In the genomic region with DNA sequence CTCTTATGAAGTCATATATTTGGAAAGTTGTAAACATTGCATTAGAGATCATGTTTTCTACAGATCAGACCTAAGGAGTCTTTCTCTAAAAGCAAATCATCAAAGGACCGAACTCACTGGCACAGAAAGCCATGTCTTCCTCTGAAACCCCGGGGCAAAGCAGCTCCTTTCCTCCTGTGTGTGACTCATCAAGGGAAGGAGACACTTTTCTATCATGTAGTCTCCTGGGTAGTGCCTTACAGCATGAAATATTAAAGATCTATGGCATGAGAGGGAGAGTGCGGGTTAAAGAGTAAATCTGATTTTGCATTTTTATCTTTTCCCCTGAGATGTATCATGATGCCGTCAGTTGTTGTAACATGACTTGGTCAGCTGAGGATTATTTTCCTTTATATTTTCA, we compare ENCODE assay signal across 19 mouse cellular contexts.
"Had no signal": no experiment of that assay in that cellular context is flagged by ENCODE, and none has a peak within 500 bp of the region (broad histone marks: within the 10 kb centered on the region; RNA-seq: fewer than 3 reads in every experiment).

No protein-coding gene starts in this region.

- ATAC-seq: intestine, embryonic 15.5 days had no signal

- H3K27me3 ChIP-seq: intestine, embryonic 15.5 days; kidney, embryonic 15.5 days; liver, embryonic 13.5 days; neural tube, embryonic 12.5 days; neural tube, embryonic 15.5 days had no signal

- DNase-seq: kidney, adult 11 months; kidney, adult 8-10 months; kidney, postnatal 10 days; kidney, postnatal 36 days; layer of hippocampus, adult 9-11 months; liver, embryonic 13.5 days; lung, adult 2 months; lung, postnatal 14 days; lung, postnatal 4 days; right cerebral cortex, adult 18-20 months; right cerebral cortex, postnatal 14 days; right cerebral cortex, postnatal 4 days; thymus, adult 2 months; thymus, postnatal 14 days had no signal

- H3K9me3 ChIP-seq: intestine, embryonic 15.5 days; kidney, embryonic 15.5 days; liver, embryonic 13.5 days; neural tube, embryonic 12.5 days; neural tube, embryonic 15.5 days had no signal

- H3K36me3 ChIP-seq: intestine, embryonic 15.5 days; kidney, embryonic 15.5 days; liver, embryonic 13.5 days; neural tube, embryonic 12.5 days; neural tube, embryonic 15.5 days had no signal

- H3K9ac ChIP-seq: intestine, embryonic 15.5 days; kidney, embryonic 15.5 days; liver, embryonic 13.5 days; neural tube, embryonic 12.5 days; neural tube, embryonic 15.5 days had no signal

- H3K4me2 ChIP-seq: intestine, embryonic 15.5 days; kidney, embryonic 15.5 days; liver, embryonic 13.5 days; neural tube, embryonic 12.5 days; neural tube, embryonic 15.5 days had no signal

- H3K27ac ChIP-seq: intestine, embryonic 15.5 days; kidney, embryonic 15.5 days; liver, embryonic 13.5 days; neural tube, embryonic 12.5 days; neural tube, embryonic 15.5 days; stomach, postnatal 0 days had no signal

- H3K4me3 ChIP-seq: intestine, embryonic 15.5 days; kidney, embryonic 15.5 days; liver, embryonic 13.5 days; neural tube, embryonic 12.5 days; neural tube, embryonic 15.5 days had no signal

- H3K4me1 ChIP-seq: intestine, embryonic 15.5 days; kidney, embryonic 15.5 days; liver, embryonic 13.5 days; neural tube, embryonic 12.5 days had no signal
